Mouse (Mus musculus) heart, embryonic 12.5 days (tissue): ENCODE measurements at regions not wholly inside any gene's neighbourhood (a gene's known extent, or its start where the extent isn't known, plus 50 kb on each side); places are given as distances from the start of the nearest gene placed in this dataset.
A peak's percentile ranks its signal among the peaks of the same experiment; 100 is the strongest.

ENCODE experiments used
- ATAC-seq: fragments of 200-750 bp; cut with Nextera tagmentation; 2 replicates; pipeline ENCODE4 v1.8.0; 2017; ENCODE audit warnings: moderate TSS enrichment, moderate library complexity; ENCODE audit not compliant: insufficient number of reproducible peaks, low FRiP score
- H3K27ac ChIP-seq: fragments of 300-500 bp; sonication (generic); 2 replicates; pipeline ENCODE4 v1.5.1; 2016; ENCODE audit warnings: mild to moderate bottlenecking, moderate library complexity; ENCODE audit not compliant: poor library complexity, severe bottlenecking
- H3K27me3 ChIP-seq: fragments of 300-500 bp; sonication (generic); replicated peaks from 2 replicates; pipeline ENCODE4 v1.6.1; 2016; ENCODE audit warnings: mild to moderate bottlenecking, moderate library complexity
- H3K36me3 ChIP-seq: fragments of 300-500 bp; sonication (generic); 2 replicates; pipeline ENCODE4 v1.6.1; 2016; ENCODE audit warnings: mild to moderate bottlenecking, moderate library complexity
- H3K4me1 ChIP-seq: fragments of 300-500 bp; sonication (generic); replicated peaks from 2 replicates; pipeline ENCODE4 v1.6.1; 2016; ENCODE audit warnings: mild to moderate bottlenecking
- H3K4me2 ChIP-seq: fragments of 300-500 bp; sonication (generic); 2 replicates; pipeline ENCODE4 v1.6.1; 2016; ENCODE audit warnings: mild to moderate bottlenecking, moderate library complexity
- H3K4me3 ChIP-seq: fragments of 300-500 bp; sonication (generic); 2 replicates; pipeline ENCODE4 v1.5.1; 2016; ENCODE audit warnings: mild to moderate bottlenecking
- H3K9ac ChIP-seq: fragments of 300-500 bp; sonication (generic); 2 replicates; pipeline ENCODE4 v1.6.1; 2016; ENCODE audit warnings: mild to moderate bottlenecking, moderate library complexity
- H3K9me3 ChIP-seq: fragments of 300-500 bp; sonication (generic); replicated peaks from 2 replicates; pipeline ENCODE4 v1.6.1; 2016; ENCODE audit warnings: mild to moderate bottlenecking, moderate library complexity
- WGBS: fragments of 180-500 bp; shearing (Covaris S2); methylation state at CpG from one replicate; pipeline ENCODE4 v1.1.7; 2016; 5-methylcytosine and 5-hydroxymethylcytosine counted together

- H3K36me3 ChIP-seq, result no peaks in the 10 kb centered on the region
- H3K4me3 ChIP-seq, result no peak overlapping the region
- H3K27me3 ChIP-seq, result no peaks in the 10 kb centered on the region
- ATAC-seq, result 0 out of 2 replicates have a peak, but pooled peaks have one; percentile 59
- 39% methylated on average over 1 of the region's 1 CpGs for WGBS
- 0 out of 2 replicates have a peak, but pooled peaks cover 2% of the 10 kb centered on the region for H3K4me1 ChIP-seq
- H3K4me2 ChIP-seq, result no peak overlapping the region
- H3K9me3 ChIP-seq, result no peaks in the 10 kb centered on the region
- H3K27ac ChIP-seq, result no peak overlapping the region
- no peak overlapping the region for H3K9ac ChIP-seq
Observed at GRCm38 (mm10) chr2:101288119-101288518, 336.4 kb upstream of the Rag2 start.

DNA sequence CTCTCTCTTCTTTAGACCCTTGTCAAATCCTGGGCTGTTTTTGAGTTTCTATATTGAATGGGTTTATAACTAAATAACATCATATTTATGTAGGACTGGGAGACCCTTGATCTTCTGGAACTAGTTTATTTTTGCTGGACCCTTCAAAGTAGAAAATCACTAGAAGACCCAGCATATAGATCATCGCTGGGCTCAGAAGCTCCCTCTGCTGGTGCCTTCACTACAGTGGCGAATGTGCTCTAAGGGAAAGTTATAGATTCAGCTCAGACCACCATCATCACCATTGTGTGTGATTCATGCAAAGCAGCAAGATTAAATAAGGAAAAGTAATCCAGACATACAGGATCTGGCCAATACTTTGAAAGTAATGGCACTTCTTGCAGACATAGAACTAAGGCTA lies 335.4 kb upstream of the Rag2 start:
- H3K36me3 ChIP-seq, result no peaks in the 10 kb centered on the region
- 38% methylated on average over 2 of the region's 2 CpGs for WGBS

DNA sequence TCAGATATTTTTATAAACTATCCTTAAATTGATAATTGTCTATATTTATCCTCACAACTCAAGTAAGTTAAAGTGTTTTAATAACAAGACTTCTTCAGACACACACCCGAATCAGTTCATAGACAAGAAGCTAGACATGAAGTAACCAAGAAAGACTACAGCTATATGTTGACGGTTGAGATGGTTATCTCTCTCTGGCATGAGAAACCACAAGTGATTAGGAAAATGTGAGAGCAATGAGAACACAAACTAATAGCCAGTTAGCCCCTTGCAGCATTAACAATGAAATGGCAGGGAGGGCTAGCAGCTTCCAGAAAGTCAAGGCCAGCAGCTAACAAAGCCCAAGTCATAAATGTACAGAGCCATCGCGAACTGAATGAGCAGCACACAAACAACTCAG lies 333.8 kb upstream of the Rag2 start:
- no peaks in the 10 kb centered on the region for H3K27me3 ChIP-seq
- no peak overlapping the region for H3K4me2 ChIP-seq
- 0 out of 2 replicates have a peak, but pooled peaks cover 2% of the 10 kb centered on the region for H3K4me1 ChIP-seq
- no peak overlapping the region for H3K4me3 ChIP-seq
- no peak overlapping the region for H3K9ac ChIP-seq
- no peaks in the 10 kb centered on the region for H3K9me3 ChIP-seq
- no peak overlapping the region for H3K27ac ChIP-seq
- 73% methylated on average over 4 of the region's 4 CpGs for WGBS
- no peak for ATAC-seq
- H3K36me3 ChIP-seq, result no peaks in the 10 kb centered on the region

More for the DNA sequence above, 335.4 kb upstream of the Rag2 start:
- Histone ChIP-seq H3K4me2 (no peak overlapping the region), H3K4me1 (0 out of 2 replicates have a peak, but pooled peaks cover 2% of the 10 kb centered on the region), H3K4me3 (no peak overlapping the region), H3K27me3 (no peaks in the 10 kb centered on the region), H3K9ac (no peak overlapping the region), H3K27ac (no peak overlapping the region), H3K9me3 (no peaks in the 10 kb centered on the region)
- ATAC-seq, result no peak

DNA sequence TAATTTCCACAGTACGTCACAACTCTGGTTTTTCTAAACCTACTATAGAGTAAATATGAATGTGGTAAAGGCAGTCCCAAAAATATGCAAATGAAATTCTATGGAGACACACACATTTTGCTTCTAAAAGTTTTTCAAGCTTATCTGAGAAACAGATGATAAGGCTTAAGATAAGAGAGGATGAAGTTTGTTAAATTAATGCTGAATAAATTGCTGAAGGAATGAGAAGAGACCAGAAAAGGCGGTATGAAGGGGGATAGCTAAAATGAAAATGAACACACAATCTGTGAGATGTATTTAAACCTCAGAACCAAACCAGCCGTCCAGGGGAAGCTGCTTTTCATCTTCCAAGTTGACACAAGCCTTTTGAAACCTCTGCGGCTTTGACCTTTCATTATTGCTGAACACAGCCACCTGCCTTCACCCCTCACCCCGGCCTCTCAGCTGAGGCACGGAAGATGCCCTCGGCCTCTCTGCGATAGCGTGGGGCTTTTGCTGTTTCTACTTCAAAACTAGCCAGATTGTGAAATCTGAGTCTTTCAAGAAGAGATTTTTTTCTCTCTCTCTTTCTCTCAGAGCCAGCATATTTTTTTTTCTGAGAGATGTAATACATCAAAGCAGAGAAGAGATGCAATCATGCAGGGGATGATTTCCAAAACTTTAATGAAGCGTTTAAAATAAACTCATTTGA lies 328.7 kb upstream of the Rag2 start:
- H3K9ac ChIP-seq, result no peak overlapping the region
- no peak for ATAC-seq
- H3K36me3 ChIP-seq, result no peaks in the 10 kb centered on the region
- no peak overlapping the region for H3K4me2 ChIP-seq
- no peaks in the 10 kb centered on the region for H3K27me3 ChIP-seq
- H3K4me1 ChIP-seq, result no peaks in the 10 kb centered on the region
- WGBS, result 60% methylated on average over 10 of the region's 10 CpGs
- peaks cover 4% of the 10 kb centered on the region; the same call in 1 of the 2 replicates for H3K9me3 ChIP-seq
- no peak overlapping the region for H3K27ac ChIP-seq
- no peak overlapping the region for H3K4me3 ChIP-seq

DNA sequence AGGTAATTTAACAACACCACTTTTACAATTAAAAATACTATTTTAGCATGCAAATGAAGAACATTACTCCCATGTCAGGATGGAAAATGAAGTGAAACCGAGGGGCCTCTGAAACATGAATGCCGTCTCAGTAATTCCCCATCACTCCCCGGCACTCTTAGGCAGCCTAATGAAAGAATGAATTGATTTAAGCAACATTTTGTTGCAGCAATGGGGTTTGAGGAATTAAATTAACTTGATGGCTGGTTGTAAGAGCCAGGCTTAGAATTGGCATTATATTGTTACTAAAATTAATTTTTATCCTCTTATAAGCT lies 328.2 kb upstream of the Rag2 start:
- H3K9me3 ChIP-seq, result peaks cover 4% of the 10 kb centered on the region; the same call in 1 of the 2 replicates
- H3K4me1 ChIP-seq, result no peaks in the 10 kb centered on the region
- H3K4me2 ChIP-seq, result no peak overlapping the region
- no peak overlapping the region for H3K27ac ChIP-seq
- H3K27me3 ChIP-seq, result no peaks in the 10 kb centered on the region
- no peaks in the 10 kb centered on the region for H3K36me3 ChIP-seq
- H3K4me3 ChIP-seq, result no peak overlapping the region
- ATAC-seq, result no peak
- H3K9ac ChIP-seq, result no peak overlapping the region
- WGBS, result 84% methylated on average over 3 of the region's 3 CpGs

DNA sequence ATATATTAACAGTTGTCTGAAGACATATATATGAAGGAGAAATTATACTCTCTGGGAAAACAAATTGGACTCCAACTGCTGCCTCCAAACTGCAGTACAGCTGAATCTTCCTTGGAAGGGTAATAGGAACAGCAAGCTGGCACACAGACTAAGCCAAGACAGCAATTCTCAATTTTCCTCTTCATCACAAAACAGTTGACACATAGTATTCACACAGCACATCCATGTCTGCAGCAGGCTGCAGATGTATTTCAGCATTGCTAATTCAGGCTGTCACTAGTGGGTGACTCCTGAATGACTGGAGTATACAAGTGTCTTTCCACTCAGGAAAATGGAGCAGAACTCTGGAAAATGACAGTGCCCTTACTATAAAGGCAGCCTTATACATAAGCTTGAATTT lies 327.7 kb upstream of the Rag2 start:
- Histone ChIP-seq H3K4me1 (no peaks in the 10 kb centered on the region), H3K9ac (no peak overlapping the region), H3K27ac (no peak overlapping the region), H3K36me3 (no peaks in the 10 kb centered on the region), H3K4me2 (no peak overlapping the region), H3K4me3 (no peak overlapping the region), H3K9me3 (peaks cover 4% of the 10 kb centered on the region; the same call in 1 of the 2 replicates), H3K27me3 (no peaks in the 10 kb centered on the region)
- ATAC-seq, result no peak

DNA sequence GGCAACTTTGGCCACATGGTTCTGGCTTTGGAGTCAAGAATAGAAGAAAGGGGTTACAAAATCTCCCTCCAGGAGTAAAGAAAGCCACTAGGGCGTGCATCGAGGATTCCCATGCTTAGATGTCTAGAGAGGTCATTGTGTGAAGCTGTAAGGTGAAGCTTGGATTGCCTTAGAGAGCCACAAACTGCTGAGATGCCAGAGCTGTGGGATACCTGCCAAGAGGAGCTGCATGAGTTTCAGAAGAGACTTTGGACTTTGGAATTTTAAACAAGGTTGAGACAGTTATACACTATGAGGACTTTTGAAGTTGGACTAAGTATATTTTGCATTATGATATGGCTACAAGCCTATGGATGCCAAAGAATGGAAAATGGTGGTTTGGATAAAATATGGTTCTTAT lies 325.4 kb upstream of the Rag2 start:
- peaks cover 4% of the 10 kb centered on the region; the same call in 1 of the 2 replicates for H3K9me3 ChIP-seq
- no peak for ATAC-seq

DNA sequence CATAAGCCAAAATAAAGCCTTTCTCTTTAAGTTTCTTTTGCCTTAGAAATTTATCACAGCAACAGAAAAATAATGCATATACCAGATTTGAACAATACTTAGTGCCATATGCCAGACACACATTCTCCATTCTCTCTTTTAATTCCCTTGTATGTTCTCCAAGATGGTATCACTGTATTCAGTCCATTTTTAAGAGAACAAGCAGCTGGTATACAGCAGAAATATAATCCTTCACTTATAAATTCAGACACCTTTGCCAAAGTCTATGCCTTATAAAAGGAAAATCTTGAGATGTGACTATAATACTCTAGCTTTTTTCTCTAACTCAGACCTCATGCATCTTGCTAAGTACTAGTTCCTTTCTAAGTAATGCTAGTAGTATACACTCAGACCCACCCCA lies 324.4 kb upstream of the Rag2 start:
- Histone ChIP-seq H3K27me3 (no peaks in the 10 kb centered on the region), H3K9ac (no peak overlapping the region), H3K4me1 (no peaks in the 10 kb centered on the region), H3K9me3 (peaks cover 4% of the 10 kb centered on the region; the same call in 1 of the 2 replicates), H3K4me3 (no peak overlapping the region), H3K27ac (no peak overlapping the region), H3K4me2 (no peak overlapping the region), H3K36me3 (no peaks in the 10 kb centered on the region)
- ATAC-seq, result no peak

More for the DNA sequence above, 325.4 kb upstream of the Rag2 start:
- no peak overlapping the region for H3K27ac ChIP-seq
- no peak overlapping the region for H3K9ac ChIP-seq
- 81% methylated on average over 2 of the region's 2 CpGs for WGBS
- no peak overlapping the region for H3K4me2 ChIP-seq
- H3K27me3 ChIP-seq, result no peaks in the 10 kb centered on the region
- no peaks in the 10 kb centered on the region for H3K36me3 ChIP-seq
- H3K4me1 ChIP-seq, result no peaks in the 10 kb centered on the region
- H3K4me3 ChIP-seq, result no peak overlapping the region

- Histone ChIP-seq H3K4me3 (no peak overlapping the region), H3K9me3 (no peaks in the 10 kb centered on the region), H3K27ac (no peak overlapping the region), H3K4me1 (no peaks in the 10 kb centered on the region), H3K36me3 (no peaks in the 10 kb centered on the region), H3K9ac (no peak overlapping the region), H3K4me2 (no peak overlapping the region), H3K27me3 (no peaks in the 10 kb centered on the region)
- no peak for ATAC-seq
- WGBS, result 84% methylated on average over 3 of the region's 3 CpGs
Observed at GRCm38 (mm10) chr2:101321286-101321914, 303.1 kb upstream of the Rag2 start.

GRCm38 (mm10) chr2:101356709-101357108 lies 267.8 kb upstream of the Rag2 start:
- Histone ChIP-seq H3K36me3 (no peaks in the 10 kb centered on the region), H3K9ac (no peak overlapping the region), H3K4me2 (no peak overlapping the region), H3K4me1 (no peaks in the 10 kb centered on the region), H3K9me3 (no peaks in the 10 kb centered on the region), H3K27ac (no peak overlapping the region), H3K27me3 (no peaks in the 10 kb centered on the region), H3K4me3 (no peak overlapping the region)
- ATAC-seq, result no peak
- WGBS, result 29% methylated on average over 1 of the region's 1 CpGs

- no peak overlapping the region for H3K4me2 ChIP-seq
- H3K27ac ChIP-seq, result no peak overlapping the region
- no peaks in the 10 kb centered on the region for H3K36me3 ChIP-seq
- H3K27me3 ChIP-seq, result no peaks in the 10 kb centered on the region
- H3K9ac ChIP-seq, result no peak overlapping the region
- no peaks in the 10 kb centered on the region for H3K4me1 ChIP-seq
- H3K4me3 ChIP-seq, result no peak overlapping the region
- H3K9me3 ChIP-seq, result no peaks in the 10 kb centered on the region
- WGBS, result 52% methylated on average over 3 of the region's 3 CpGs
- no peak for ATAC-seq
Observed at GRCm38 (mm10) chr2:101364256-101364655, 260.3 kb upstream of the Rag2 start.

GRCm38 (mm10) chr2:101368278-101368677 lies 256.2 kb upstream of the Rag2 start:
- Histone ChIP-seq H3K9me3 (no peaks in the 10 kb centered on the region), H3K4me3 (no peak overlapping the region), H3K27me3 (no peaks in the 10 kb centered on the region), H3K4me1 (no peaks in the 10 kb centered on the region), H3K4me2 (no peak overlapping the region), H3K36me3 (no peaks in the 10 kb centered on the region), H3K9ac (no peak overlapping the region), H3K27ac (no peak overlapping the region)
- 50% methylated on average over 4 of the region's 4 CpGs for WGBS
- ATAC-seq, result no peak
